Mouse (Mus musculus): ENCODE data around the gene Mcm9.

The Mcm9 gene

GRCm38 (mm10) chr10:53493954-53494353 lies 136.3 kb downstream of the Mcm9 start:
- DNase-seq = no peak

Measured in lung, postnatal 10 days (tissue).